Mouse (Mus musculus): Measurements from ENCODE around the gene Cd2. TPM values are rescaled to one million over a fixed set of nuclear protein-coding genes. Genes with fewer than 3 reads are reported as not detected.

Cd2 gene
- polyA plus RNA-seq, 1 experiment from 2014 or later = 0.31 TPM

DNA sequence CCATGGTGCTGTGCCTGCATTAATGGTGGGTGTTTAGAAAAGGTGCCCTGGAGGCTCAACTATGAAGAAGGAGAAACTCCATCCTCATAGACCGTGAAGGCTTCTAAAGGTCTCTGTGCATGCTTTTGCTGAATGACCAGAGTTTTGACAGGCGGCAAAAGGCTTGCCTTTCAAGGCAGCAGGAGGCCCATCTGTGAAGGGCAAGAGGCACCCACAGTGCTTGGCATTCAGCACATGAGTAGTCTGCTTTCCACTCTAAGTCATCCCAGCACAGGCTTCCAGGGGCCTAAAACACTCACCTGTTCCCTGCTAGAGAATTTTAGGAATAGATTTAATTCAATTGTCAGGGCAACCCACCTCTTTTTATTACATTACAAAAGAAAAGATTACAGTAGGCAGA, 17.3 kb upstream of the Cd2 start:
- H3K9me3 ChIP-seq (replicated peaks) = no peaks in the 10 kb centered on the region
- no peak overlapping the region for H3K27ac ChIP-seq
- peaks cover 16% of the 10 kb centered on the region for H3K4me1 ChIP-seq (replicated peaks)
- H3K27me3 ChIP-seq = 0 out of 2 replicates have a peak, but pooled peaks cover 3% of the 10 kb centered on the region
- no peaks in the 10 kb centered on the region for H3K36me3 ChIP-seq
- WGBS = 83% methylated on average over 2 of the region's 2 CpGs
- H3K4me2 ChIP-seq = no peak overlapping the region
- no peak overlapping the region for H3K9ac ChIP-seq
- ATAC-seq (replicated peaks; ENCODE audit: insufficient number of reproducible peaks, insufficient read depth, low FRiP score, low read depth) = no peak
- H3K4me3 ChIP-seq = no peak overlapping the region

DNA sequence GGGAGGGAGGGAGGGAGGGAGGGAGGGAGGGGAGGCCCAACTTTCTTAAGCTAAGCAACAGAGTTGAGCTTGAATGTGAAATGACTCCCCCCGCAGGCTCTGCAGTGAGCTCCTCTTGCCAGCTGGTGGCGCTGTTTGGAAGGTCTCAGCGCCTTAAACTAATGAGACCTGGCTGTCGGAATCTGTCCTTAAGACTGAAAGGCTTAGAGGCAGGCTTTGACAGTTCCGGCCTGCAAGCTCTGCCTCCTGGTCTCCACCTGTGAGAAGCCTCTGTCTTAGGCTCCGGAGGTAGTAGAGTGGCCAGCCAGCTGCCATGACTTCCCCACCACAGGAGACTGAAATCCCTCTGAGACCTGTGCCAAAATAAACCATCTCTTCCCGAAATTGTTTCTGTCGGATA, 16.4 kb upstream of the Cd2 start:
- WGBS = 13% methylated on average over 8 of the region's 8 CpGs
- no peaks in the 10 kb centered on the region for H3K36me3 ChIP-seq
- H3K4me2 ChIP-seq = no peak overlapping the region
- H3K9ac ChIP-seq = no peak overlapping the region
- H3K27ac ChIP-seq = no peak overlapping the region
- H3K4me1 ChIP-seq (replicated peaks) = peaks cover 15% of the 10 kb centered on the region
- ATAC-seq (replicated peaks; ENCODE audit: insufficient number of reproducible peaks, insufficient read depth, low FRiP score, low read depth) = 0 out of 2 replicates have a peak, but pooled peaks have one; percentile 38
- H3K9me3 ChIP-seq (replicated peaks) = no peaks in the 10 kb centered on the region
- 0 out of 2 replicates have a peak, but pooled peaks cover 3% of the 10 kb centered on the region for H3K27me3 ChIP-seq
- H3K4me3 ChIP-seq = no peak overlapping the region

DNA sequence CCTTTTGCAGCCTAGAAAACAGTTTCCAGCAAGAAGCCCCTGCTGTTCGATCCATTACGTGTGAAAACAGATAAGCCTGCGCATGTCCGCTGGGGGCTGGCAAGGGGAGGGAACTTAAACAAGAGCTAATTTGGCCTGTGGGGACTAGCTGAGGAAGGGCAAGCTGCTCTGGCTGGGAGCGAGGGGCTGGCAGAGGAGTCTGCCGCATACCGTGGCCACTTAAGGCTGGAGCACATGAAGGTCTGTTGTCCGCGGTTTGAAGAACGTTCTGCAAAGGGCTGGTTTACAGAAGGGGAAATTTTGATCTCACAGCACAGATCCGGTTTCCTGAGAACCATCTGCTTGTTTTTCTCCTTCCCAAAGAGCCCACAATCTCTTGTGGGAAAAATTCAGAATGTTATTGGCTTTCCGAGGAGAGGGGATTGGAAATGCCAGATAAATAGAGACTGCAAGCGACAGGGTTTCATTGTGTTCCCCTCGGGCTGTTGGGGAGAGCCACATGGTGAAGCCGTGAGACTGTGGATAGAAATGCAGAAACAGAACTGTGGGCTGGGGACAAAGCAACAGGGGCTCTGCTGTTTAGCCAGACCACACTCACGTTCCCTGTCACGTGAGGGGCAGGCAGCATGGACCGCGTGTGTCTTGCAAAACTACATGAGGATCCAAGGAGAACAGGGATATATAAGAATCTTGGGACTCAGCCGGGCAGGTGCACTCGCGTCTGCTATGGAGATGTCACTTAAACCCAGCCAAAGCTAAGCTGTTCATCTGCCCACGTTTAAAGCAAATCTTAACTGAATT, 12.7 kb upstream of the Cd2 start:
- Histone ChIP-seq H3K27me3 (0 out of 2 replicates have a peak, but pooled peaks cover 8% of the 10 kb centered on the region), H3K9me3 (replicated peaks) (no peaks in the 10 kb centered on the region), H3K36me3 (no peaks in the 10 kb centered on the region), H3K4me1 (replicated peaks) (peaks cover 17% of the 10 kb centered on the region), H3K4me3 (peak overlapping the region; percentile 36), H3K27ac (peak overlapping the region; percentile 53), H3K9ac (peak overlapping the region; percentile 44), H3K4me2 (peak overlapping the region; percentile 59)
- WGBS = 19% methylated on average over 23 of the region's 23 CpGs
- no peak for ATAC-seq (replicated peaks; ENCODE audit: insufficient number of reproducible peaks, insufficient read depth, low FRiP score, low read depth)

DNA sequence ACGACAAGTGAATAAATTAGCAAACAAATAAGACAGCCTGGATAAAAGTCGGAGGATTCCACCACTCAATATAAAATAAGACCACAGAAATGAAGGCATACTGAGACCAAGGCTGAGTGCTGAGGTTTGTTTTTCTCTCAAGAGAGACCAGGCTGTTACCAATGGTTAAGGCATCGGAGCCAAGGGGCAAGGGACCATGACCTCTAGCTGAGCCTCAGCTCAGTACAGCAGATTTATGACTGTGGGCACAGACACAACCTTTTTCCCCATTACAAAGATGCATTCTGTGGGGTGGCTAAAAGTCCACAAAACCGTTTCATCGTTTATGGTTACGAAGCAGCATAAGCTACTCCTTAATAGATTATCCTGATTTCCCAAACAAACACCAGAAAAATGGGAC, 11.9 kb upstream of the Cd2 start:
- Histone ChIP-seq H3K27ac (no peak overlapping the region), H3K9ac (no peak overlapping the region), H3K9me3 (replicated peaks) (no peaks in the 10 kb centered on the region), H3K27me3 (0 out of 2 replicates have a peak, but pooled peaks cover 8% of the 10 kb centered on the region), H3K4me3 (no peak overlapping the region), H3K4me2 (peak overlapping the region; percentile 59; the same call in 1 of the 2 replicates), H3K4me1 (replicated peaks) (peaks cover 24% of the 10 kb centered on the region), H3K36me3 (no peaks in the 10 kb centered on the region)
- no peak for ATAC-seq (replicated peaks; ENCODE audit: insufficient number of reproducible peaks, insufficient read depth, low FRiP score, low read depth)
- 79% methylated on average over 6 of the region's 6 CpGs for WGBS

DNA sequence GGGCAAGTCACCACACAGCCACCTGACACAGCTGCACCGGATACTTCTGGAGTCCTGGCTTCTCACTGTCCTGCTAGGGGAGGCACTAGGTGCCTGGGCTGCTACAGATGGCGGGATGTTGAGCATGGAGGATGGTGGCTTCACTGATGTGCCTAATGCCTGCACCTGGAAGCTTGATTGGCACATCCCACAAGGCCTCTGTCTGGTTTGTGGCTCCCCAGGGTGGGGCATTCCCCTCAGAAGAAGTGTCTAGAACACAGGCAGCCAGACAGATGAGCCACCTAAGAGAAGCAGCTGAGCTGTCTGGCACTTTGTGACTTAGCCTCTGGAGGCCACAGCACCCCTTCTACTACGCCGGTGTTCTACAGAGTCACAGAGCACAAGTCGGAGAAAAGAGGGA, 9.5 kb upstream of the Cd2 start:
- Histone ChIP-seq H3K27me3 (0 out of 2 replicates have a peak, but pooled peaks cover 8% of the 10 kb centered on the region), H3K9ac (no peak overlapping the region), H3K4me2 (no peak overlapping the region), H3K4me3 (no peak overlapping the region), H3K36me3 (no peaks in the 10 kb centered on the region), H3K9me3 (replicated peaks) (no peaks in the 10 kb centered on the region), H3K27ac (no peak overlapping the region), H3K4me1 (replicated peaks) (peaks cover 21% of the 10 kb centered on the region)
- ATAC-seq (replicated peaks; ENCODE audit: insufficient number of reproducible peaks, insufficient read depth, low FRiP score, low read depth) = no peak
- 82% methylated on average over 5 of the region's 5 CpGs for WGBS

DNA sequence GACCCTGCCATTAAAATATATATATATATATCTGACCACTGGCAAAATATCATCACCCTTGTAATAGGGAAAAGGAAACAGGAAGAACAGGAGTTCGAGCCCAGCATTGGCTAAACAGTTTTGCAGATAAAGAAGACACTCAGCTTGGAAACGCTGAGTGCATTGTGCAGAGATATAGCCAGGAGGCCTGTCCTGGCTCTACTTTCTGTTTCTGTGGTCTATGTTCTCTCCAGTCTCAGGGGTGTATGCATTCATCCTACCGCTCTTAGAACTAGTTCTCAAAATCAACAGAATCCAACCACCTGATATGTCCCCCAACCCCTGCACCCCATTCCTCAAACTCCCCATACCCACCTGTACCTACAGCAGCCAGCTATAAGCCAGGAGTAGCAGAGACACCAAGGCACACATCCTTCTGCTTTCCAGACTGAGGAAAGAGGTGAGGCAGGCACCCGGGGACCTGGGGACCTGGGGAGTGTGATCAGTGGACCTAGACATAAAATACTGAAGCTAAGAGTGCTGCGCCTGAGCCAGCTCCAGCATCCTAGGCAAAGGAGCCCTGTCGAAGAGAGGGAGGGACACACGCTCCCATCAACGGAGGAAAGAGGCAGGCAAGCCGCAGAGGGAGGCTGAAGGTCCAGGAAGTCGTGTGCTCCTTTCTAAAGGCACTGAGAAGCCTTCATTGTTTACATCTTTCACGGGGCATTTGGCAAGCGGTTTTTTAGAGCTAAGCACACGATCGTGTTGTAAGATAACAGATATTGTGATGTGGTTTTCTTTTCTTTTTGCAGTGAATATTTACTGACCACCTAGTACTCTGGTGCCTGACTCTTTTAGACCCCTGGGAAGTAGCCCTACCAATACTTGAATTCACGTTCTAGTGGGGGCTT, 8.4 kb upstream of the Cd2 start:
- ATAC-seq (replicated peaks; ENCODE audit: insufficient number of reproducible peaks, insufficient read depth, low FRiP score, low read depth) = no peak
- Histone ChIP-seq H3K4me3 (no peak overlapping the region), H3K27ac (no peak overlapping the region), H3K9ac (no peak overlapping the region), H3K4me2 (no peak overlapping the region), H3K9me3 (replicated peaks) (no peaks in the 10 kb centered on the region), H3K36me3 (no peaks in the 10 kb centered on the region), H3K4me1 (replicated peaks) (peaks cover 21% of the 10 kb centered on the region), H3K27me3 (0 out of 2 replicates have a peak, but pooled peaks cover 6% of the 10 kb centered on the region)
- 52% methylated on average over 15 of the region's 15 CpGs for WGBS

DNA sequence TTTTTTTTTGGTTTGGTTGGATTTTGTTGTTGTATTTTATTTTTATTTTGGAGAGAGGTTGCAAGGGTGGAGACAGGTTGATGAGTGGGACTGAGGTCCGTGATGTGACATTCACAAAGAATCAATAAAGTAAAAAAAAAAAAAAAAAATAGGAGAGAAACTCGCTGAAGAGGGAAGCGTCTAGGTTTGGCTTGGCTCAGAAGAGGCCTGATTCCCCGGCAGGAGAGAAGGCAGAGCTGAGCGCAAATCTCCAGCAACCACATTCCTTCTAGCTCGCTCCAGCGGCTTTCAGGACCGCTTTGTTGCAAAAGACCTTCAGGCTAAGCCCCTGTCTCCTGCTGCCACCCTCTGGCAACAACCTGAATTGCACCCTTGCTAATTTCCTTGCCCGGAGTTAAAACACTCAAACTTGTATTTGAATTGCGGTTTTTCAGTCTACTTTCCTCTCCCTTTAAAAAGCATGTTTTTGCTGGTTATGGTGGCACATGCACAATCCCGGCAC, 7.7 kb upstream of the Cd2 start:
- WGBS = 4% methylated on average over 11 of the region's 11 CpGs
- no peaks in the 10 kb centered on the region for H3K36me3 ChIP-seq
- 0 out of 2 replicates have a peak, but pooled peaks cover 6% of the 10 kb centered on the region for H3K27me3 ChIP-seq
- H3K9ac ChIP-seq = no peak overlapping the region
- H3K4me3 ChIP-seq = no peak overlapping the region
- H3K9me3 ChIP-seq (replicated peaks) = no peaks in the 10 kb centered on the region
- peak overlapping the region; percentile 27; the same call in 1 of the 2 replicates for H3K4me2 ChIP-seq
- no peak for ATAC-seq (replicated peaks; ENCODE audit: insufficient number of reproducible peaks, insufficient read depth, low FRiP score, low read depth)
- 0 out of 2 replicates have a peak overlapping the region, but pooled peaks have one; percentile 22 for H3K27ac ChIP-seq
- peaks cover 15% of the 10 kb centered on the region for H3K4me1 ChIP-seq (replicated peaks)

DNA sequence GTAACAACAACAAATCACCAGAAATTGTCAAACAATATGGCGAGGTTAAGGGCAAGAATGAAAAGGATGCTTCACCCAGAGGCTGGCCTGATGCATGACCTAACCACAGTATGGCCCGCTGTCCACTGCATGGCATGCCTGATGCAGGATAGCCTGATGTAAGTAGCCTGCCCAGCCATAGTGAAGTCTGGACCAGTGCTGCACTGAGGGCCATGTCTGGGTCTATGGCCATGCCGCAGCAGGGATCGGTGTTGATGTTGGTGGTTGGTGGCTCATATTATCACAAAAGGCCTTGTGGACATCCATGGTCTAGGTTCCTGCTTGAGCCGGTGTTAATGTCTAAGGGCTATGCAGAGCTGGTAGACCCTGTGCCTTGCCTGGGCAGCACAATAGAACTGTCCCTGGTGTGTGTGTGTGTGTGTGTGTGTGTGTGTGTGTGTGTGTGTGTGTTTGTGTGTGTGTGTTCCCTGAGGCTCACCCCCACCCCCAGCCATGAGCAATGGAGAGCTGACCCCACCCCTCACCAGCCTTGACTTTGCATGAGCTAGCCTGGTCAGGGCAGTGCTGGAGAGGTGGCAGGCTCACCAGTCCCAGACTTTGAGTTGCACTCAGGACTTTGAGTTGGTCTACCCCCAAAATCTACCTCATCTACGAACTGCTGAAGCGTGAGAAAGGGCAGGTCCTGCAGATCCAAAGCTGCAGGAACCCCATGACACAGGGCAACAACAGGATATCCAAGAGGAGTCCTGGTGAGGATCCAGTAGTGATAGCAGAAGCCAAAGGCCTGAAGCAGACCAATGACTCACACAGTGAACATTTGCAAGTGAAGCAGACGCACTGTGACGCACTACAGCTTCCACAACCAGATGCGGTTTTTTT, 7.0 kb upstream of the Cd2 start:
- peak overlapping the region; percentile 27; the same call in 1 of the 2 replicates for H3K4me2 ChIP-seq
- H3K27me3 ChIP-seq = 0 out of 2 replicates have a peak, but pooled peaks cover 6% of the 10 kb centered on the region
- no peak overlapping the region for H3K9ac ChIP-seq
- no peak overlapping the region for H3K4me3 ChIP-seq
- H3K36me3 ChIP-seq = no peaks in the 10 kb centered on the region
- 0 out of 2 replicates have a peak overlapping the region, but pooled peaks have one; percentile 22 for H3K27ac ChIP-seq
- no peaks in the 10 kb centered on the region for H3K9me3 ChIP-seq (replicated peaks)
- H3K4me1 ChIP-seq (replicated peaks) = peaks cover 9% of the 10 kb centered on the region
- WGBS = 67% methylated on average over 10 of the region's 10 CpGs
- ATAC-seq (replicated peaks; ENCODE audit: insufficient number of reproducible peaks, insufficient read depth, low FRiP score, low read depth) = peak; percentile 68

DNA sequence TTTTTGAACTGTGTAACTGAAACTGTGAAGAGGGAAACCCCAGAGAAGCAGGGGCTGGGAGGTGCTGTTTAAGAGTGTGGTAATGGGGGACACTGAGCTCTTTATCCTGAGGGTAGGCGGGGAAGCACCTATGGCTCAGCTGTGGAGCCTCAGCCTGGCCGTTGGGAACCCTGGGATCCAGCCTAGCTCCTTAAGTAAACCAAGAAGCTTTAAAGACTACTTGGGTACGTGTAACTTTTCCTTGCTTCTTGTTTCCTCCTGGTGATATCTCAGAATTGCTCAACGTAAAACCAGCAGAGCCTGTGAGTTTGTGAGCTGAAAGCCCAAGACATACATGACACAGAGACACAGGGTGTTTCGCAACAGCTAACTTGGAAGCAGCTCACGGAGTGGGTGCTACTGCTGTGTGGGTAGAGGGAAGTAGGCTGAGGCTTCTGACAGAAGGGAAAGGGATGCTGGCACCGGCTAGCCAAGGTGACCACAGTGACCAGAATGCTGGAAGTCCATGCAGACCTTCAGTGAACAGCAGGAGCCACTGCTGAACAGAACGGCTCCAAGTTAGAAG, 5.9 kb upstream of the Cd2 start:
- Histone ChIP-seq H3K9me3 (replicated peaks) (no peaks in the 10 kb centered on the region), H3K36me3 (no peaks in the 10 kb centered on the region), H3K27ac (no peak overlapping the region), H3K4me2 (no peak overlapping the region), H3K4me1 (replicated peaks) (peaks cover 9% of the 10 kb centered on the region), H3K4me3 (no peak overlapping the region), H3K9ac (no peak overlapping the region), H3K27me3 (0 out of 2 replicates have a peak, but pooled peaks cover 6% of the 10 kb centered on the region)
- WGBS = 75% methylated on average over 8 of the region's 8 CpGs
- no peak for ATAC-seq (replicated peaks; ENCODE audit: insufficient number of reproducible peaks, insufficient read depth, low FRiP score, low read depth)

DNA sequence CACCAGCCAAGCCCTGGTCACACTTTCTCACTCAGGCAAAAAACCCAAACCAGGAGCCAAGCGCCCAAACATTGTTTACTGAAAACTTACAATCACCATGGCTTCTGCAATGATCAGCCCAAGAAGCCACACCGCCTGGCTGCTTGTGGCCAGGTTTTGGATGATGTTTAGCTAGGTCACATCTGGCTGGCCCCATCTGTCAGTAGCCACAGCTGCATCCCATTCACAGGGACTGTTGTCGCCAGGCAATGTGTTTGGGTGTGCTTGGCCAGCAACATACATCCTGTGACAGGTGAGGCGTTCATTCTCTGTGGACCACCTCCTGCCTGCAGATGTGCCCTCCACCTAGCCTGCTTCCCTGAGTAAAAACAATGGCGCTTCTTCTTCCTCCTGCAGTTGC, 4.9 kb upstream of the Cd2 start:
- Histone ChIP-seq H3K4me3 (no peak overlapping the region), H3K9ac (no peak overlapping the region), H3K4me2 (no peak overlapping the region), H3K27me3 (0 out of 2 replicates have a peak, but pooled peaks cover 6% of the 10 kb centered on the region), H3K36me3 (no peaks in the 10 kb centered on the region), H3K4me1 (replicated peaks) (peaks cover 9% of the 10 kb centered on the region), H3K9me3 (replicated peaks) (no peaks in the 10 kb centered on the region), H3K27ac (no peak overlapping the region)
- WGBS = 82% methylated on average over 5 of the region's 5 CpGs
- ATAC-seq (replicated peaks; ENCODE audit: insufficient number of reproducible peaks, insufficient read depth, low FRiP score, low read depth) = no peak
